Mouse (Mus musculus) liver, embryonic 16.5 days (tissue): Measurements from ENCODE around the gene Serpini2. TPM values are rescaled to one million over a fixed set of nuclear protein-coding genes. Genes with fewer than 3 reads are reported as not detected.

Experiments used
- ATAC-seq: fragments of 200-750 bp; cut with Nextera tagmentation; 2 replicates; pipeline ENCODE4 v1.8.0; 2017; ENCODE audit warnings: low read depth, mild to moderate bottlenecking, moderate number of reproducible peaks, moderate library complexity
- H3K27ac ChIP-seq: fragments of 300-500 bp; sonication (generic); 2 replicates; pipeline ENCODE4 v1.5.1; 2014; ENCODE audit warnings: mild to moderate bottlenecking, low read length
- H3K27me3 ChIP-seq: fragments of 300-500 bp; sonication (generic); 2 replicates; pipeline ENCODE4 v1.6.1; 2014; ENCODE audit warnings: low read depth, low read length, mixed read lengths; ENCODE audit not compliant: control insufficient read depth, insufficient read depth
- H3K36me3 ChIP-seq: fragments of 300-500 bp; sonication (generic); 2 replicates; pipeline ENCODE4 v1.6.1; 2014; ENCODE audit warnings: mild to moderate bottlenecking; ENCODE audit not compliant: control insufficient read depth, insufficient read depth
- H3K4me1 ChIP-seq: fragments of 300-500 bp; sonication (generic); 2 replicates; pipeline ENCODE4 v1.6.1; 2014; ENCODE audit warnings: low read depth, low read length, mixed read lengths; ENCODE audit not compliant: control insufficient read depth
- H3K4me2 ChIP-seq: fragments of 300-500 bp; sonication (generic); 2 replicates; pipeline ENCODE4 v1.6.1; 2014; ENCODE audit warnings: low read depth, low read length, mixed read lengths
- H3K4me3 ChIP-seq: fragments of 300-500 bp; sonication (generic); 2 replicates; pipeline ENCODE4 v1.5.1; 2014; ENCODE audit warnings: low read depth, mild to moderate bottlenecking, low read length
- H3K9ac ChIP-seq: fragments of 300-500 bp; sonication (generic); 2 replicates; pipeline ENCODE4 v1.6.1; 2014; ENCODE audit warnings: low read depth, low read length
- H3K9me3 ChIP-seq: fragments of 300-500 bp; sonication (generic); replicated peaks from 2 replicates; pipeline ENCODE4 v1.6.1; 2016; ENCODE audit warnings: low read length; ENCODE audit not compliant: control insufficient read depth
- WGBS: fragments of 180-500 bp; shearing (Covaris S2); extraction: QIAGEN DNeasy Blood & Tissue Kit; methylation state at CpG from one replicate; pipeline ENCODE4 v1.1.7; 2014; ENCODE audit not compliant: insufficient replicate concordance; 5-methylcytosine and 5-hydroxymethylcytosine counted together
- polyA plus RNA-seq: library from polyadenylated mRNA; unstranded; fragments of >200 nt; fragmentation: Nextera tagmentation; extraction: Ambion mirVana; gene quantifications from 2 replicates; pipeline ENCODE4 v1.2.1, GENCODE M21; 2015

The Serpini2 gene
- polyA plus RNA-seq, 1 experiment from 2014 or later = 0.64 TPM

GRCm38 (mm10) chr3:75293243-75293642, 23.4 kb upstream of the Serpini2 start:
- Histone ChIP-seq H3K4me2 (no peak overlapping the region), H3K9me3 (no peaks in the 10 kb centered on the region), H3K27ac (no peak overlapping the region), H3K9ac (no peak overlapping the region), H3K4me3 (no peak overlapping the region), H3K4me1 (no peaks in the 10 kb centered on the region), H3K27me3 (no peaks in the 10 kb centered on the region), H3K36me3 (no peaks in the 10 kb centered on the region)
- no peak for ATAC-seq
- WGBS = 45% methylated on average over 2 of the region's 2 CpGs

GRCm38 (mm10) chr3:75277455-75277854, 7.6 kb upstream of the Serpini2 start:
- H3K36me3 ChIP-seq = no peaks in the 10 kb centered on the region
- H3K27me3 ChIP-seq = no peaks in the 10 kb centered on the region
- H3K4me2 ChIP-seq = no peak overlapping the region
- H3K4me1 ChIP-seq = no peaks in the 10 kb centered on the region
- 48% methylated on average over 4 of the region's 4 CpGs for WGBS
- no peak overlapping the region for H3K27ac ChIP-seq
- no peaks in the 10 kb centered on the region for H3K9me3 ChIP-seq
- ATAC-seq = no peak
- no peak overlapping the region for H3K4me3 ChIP-seq
- H3K9ac ChIP-seq = no peak overlapping the region

GRCm38 (mm10) chr3:75276522-75276921, 6.6 kb upstream of the Serpini2 start:
- H3K36me3 ChIP-seq = no peaks in the 10 kb centered on the region
- H3K4me2 ChIP-seq = no peak overlapping the region
- no peaks in the 10 kb centered on the region for H3K9me3 ChIP-seq
- H3K4me1 ChIP-seq = no peaks in the 10 kb centered on the region
- no peak for ATAC-seq
- H3K9ac ChIP-seq = no peak overlapping the region
- 65% methylated on average over 3 of the region's 3 CpGs for WGBS
- no peaks in the 10 kb centered on the region for H3K27me3 ChIP-seq
- no peak overlapping the region for H3K27ac ChIP-seq
- H3K4me3 ChIP-seq = no peak overlapping the region

DNA sequence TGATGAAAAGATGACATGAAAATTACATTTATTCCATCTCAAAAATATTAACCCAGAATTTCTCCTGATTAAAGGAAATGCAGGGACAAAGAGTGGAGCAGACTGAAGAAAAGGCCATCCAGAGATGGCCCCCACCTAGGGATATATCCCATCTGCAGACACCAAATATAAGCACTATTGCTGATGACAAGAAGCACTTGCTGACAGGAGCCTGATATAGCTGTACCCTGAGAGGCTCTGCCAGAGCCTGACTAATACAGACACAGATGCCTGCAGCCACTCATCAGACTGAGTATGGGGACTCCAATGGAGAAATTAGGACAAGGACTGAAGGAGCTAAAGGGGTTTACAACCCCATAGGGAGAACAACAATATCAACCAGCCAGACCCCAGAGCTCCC, 5.2 kb upstream of the Serpini2 start:
- ATAC-seq = no peak
- H3K27me3 ChIP-seq = no peaks in the 10 kb centered on the region
- no peak overlapping the region for H3K9ac ChIP-seq
- H3K4me3 ChIP-seq = no peak overlapping the region
- no peak overlapping the region for H3K4me2 ChIP-seq
- H3K36me3 ChIP-seq = no peaks in the 10 kb centered on the region
- no peak overlapping the region for H3K27ac ChIP-seq
- H3K4me1 ChIP-seq = no peaks in the 10 kb centered on the region
- H3K9me3 ChIP-seq = no peaks in the 10 kb centered on the region

- Histone ChIP-seq H3K4me1 (no peaks in the 10 kb centered on the region), H3K36me3 (no peaks in the 10 kb centered on the region), H3K4me2 (no peak overlapping the region), H3K27ac (no peak overlapping the region), H3K9me3 (no peaks in the 10 kb centered on the region), H3K4me3 (no peak overlapping the region), H3K27me3 (no peaks in the 10 kb centered on the region), H3K9ac (no peak overlapping the region)
- ATAC-seq = no peak
Measured at GRCm38 (mm10) chr3:75259356-75259755, 10.5 kb downstream of the Serpini2 start.

DNA sequence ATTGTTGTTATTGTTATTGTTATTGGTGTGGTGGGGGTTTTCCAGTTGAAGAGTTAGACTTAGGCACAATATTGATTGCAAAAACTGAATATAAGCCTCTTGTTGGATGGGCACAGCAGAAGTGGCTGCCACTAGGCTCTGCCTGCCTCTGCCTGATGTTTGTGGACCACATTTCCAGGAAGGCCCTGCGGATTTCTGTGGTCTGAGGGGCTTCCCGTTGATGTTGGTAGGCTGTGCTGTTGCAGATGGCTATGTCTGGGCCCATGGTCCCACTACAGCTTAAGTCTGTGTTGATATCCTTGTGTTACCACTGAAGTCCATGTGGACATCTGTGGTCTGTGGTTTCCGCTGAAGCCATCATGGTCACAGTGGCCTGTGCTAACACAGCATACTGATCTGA, 50.2 kb downstream of the Serpini2 start:
- no peaks in the 10 kb centered on the region for H3K36me3 ChIP-seq
- WGBS = 37% methylated on average over 3 of the region's 3 CpGs
- no peak overlapping the region for H3K27ac ChIP-seq
- no peak for ATAC-seq
- no peaks in the 10 kb centered on the region for H3K27me3 ChIP-seq
- no peak overlapping the region for H3K9ac ChIP-seq
- no peak overlapping the region for H3K4me3 ChIP-seq
- no peaks in the 10 kb centered on the region for H3K4me1 ChIP-seq
- no peak overlapping the region for H3K4me2 ChIP-seq
- no peaks in the 10 kb centered on the region for H3K9me3 ChIP-seq

DNA sequence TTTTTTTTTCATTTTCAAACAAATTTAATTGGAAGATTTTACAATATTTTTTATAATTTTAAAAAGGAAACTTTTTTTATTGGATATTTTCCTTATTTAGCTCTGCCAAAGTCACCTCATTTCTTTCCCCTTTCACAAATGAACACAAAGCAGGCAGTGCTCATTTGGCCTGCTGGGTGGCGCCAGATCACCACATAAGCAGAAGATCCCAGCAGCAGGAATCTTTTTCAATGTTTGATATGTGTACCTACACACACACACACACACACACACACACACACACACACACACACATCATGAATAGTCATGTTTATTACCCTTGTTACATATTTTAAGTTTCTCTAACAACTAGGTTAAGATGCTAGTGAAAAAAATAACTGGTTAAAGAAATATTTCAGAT, 50.7 kb downstream of the Serpini2 start:
- Histone ChIP-seq H3K9ac (no peak overlapping the region), H3K27me3 (no peaks in the 10 kb centered on the region), H3K27ac (no peak overlapping the region), H3K36me3 (no peaks in the 10 kb centered on the region), H3K9me3 (no peaks in the 10 kb centered on the region), H3K4me2 (no peak overlapping the region), H3K4me1 (no peaks in the 10 kb centered on the region), H3K4me3 (no peak overlapping the region)
- ATAC-seq = no peak
- 9% methylated on average over 1 of the region's 1 CpGs for WGBS

DNA sequence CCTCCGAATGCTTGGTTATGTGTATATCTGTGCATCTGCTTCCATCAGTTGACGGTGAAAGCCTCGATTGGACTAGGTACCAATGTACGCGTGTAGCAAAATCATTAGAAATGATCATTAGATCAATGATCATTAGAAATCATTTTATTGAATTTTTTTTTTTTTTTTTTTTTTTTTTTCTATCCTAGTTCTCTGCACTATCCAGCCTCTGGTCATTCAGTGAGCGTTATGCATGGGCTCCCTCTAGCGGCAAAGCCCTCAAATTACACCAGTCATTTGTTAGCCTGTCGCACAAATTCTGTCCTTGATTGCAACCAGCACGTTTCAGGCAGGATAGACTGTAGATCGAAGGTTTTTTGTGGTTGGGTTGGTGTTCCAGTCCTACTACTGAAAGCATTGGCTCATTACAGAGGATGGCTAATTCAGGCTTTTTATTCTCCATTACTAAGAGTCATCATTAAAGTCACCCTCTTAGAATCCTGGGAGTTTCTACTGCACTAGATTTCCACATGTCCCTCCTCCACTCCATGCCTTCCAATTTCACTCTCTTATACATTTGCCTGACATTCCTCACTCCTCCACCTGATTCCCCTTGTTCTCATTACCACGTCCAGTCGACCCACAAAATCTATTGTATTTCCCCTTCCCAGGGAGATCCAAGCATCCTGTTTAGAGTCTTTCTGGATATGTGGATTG, 66.9 kb downstream of the Serpini2 start:
- H3K4me2 ChIP-seq = no peak overlapping the region
- H3K9ac ChIP-seq = no peak overlapping the region
- H3K36me3 ChIP-seq = no peaks in the 10 kb centered on the region
- no peaks in the 10 kb centered on the region for H3K9me3 ChIP-seq
- H3K27me3 ChIP-seq = no peaks in the 10 kb centered on the region
- no peak for ATAC-seq
- H3K4me1 ChIP-seq = no peaks in the 10 kb centered on the region
- WGBS = 29% methylated on average over 12 of the region's 12 CpGs
- no peak overlapping the region for H3K4me3 ChIP-seq
- no peak overlapping the region for H3K27ac ChIP-seq
